Mouse (Mus musculus) testis, postnatal 14 days (tissue): ENCODE measurements around the gene Ccdc40.
"Not testable (repeated sequence)": the region's sequence is repeated elsewhere in the genome, so short reads cannot be mapped to it uniquely, and the experiment has no call there.

Experiments used
- DNase-seq: peaks from one replicate; pipeline ENCODE4 v3.0.0; 2021; ENCODE audit warnings: low spot score

Gene Ccdc40

DNA sequence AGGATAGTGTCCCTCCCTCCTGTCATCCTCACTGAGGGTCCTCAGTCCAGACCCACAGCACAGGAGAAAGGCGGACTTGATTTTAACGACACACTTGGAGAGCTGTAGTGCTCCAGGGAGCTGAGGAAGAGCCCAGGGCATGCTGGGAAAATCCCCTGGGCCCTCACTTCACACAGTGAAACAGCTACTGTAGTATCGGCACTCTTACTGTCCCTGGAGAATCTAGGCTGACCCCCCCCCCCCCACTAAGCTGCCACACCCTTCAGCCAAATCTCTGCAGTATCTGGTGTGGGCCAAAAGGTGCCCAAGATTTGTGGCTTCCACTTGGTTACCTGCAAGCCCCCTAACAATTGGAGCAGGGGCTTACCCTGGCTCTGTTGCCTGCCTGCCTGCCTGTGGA, 8.6 kb downstream of the Ccdc40 start:
- DNase-seq, result no peak

- DNase-seq, result no peak
Measured at GRCm38 (mm10) chr11:119237568-119238304, 9.4 kb downstream of the Ccdc40 start.

GRCm38 (mm10) chr11:119238305-119238721, 9.9 kb downstream of the Ccdc40 start:
- DNase-seq, result peak; percentile 67

DNA sequence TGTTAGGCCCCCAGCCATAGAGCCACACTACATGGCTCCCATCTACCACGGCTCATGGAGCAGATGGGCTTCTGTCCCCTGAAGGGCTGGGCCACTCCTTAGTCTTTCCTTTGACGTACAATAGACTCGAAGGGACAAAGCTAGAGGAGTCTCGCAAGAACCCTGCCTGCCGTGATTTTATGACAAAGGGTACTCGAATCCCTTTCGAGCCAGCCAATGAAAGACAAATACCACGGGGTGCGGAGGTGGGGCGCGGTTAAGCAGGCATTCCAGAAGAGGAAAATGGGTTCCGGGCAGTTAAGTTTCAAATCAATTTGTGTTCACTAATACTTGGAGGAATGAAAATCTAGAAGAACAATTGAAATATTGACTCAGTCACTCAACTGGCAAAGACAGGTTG, 11.1 kb downstream of the Ccdc40 start:
- no peak for DNase-seq

- DNase-seq, result not testable (repeated sequence)
Measured at GRCm38 (mm10) chr11:119245543-119245942, 17.2 kb downstream of the Ccdc40 start.

GRCm38 (mm10) chr11:119249011-119249410, 20.6 kb downstream of the Ccdc40 start:
- no peak for DNase-seq

GRCm38 (mm10) chr11:119250998-119251397, 22.6 kb downstream of the Ccdc40 start:
- DNase-seq, result no peak

- no peak for DNase-seq
Measured at GRCm38 (mm10) chr11:119252854-119253541, 24.6 kb downstream of the Ccdc40 start.

DNA sequence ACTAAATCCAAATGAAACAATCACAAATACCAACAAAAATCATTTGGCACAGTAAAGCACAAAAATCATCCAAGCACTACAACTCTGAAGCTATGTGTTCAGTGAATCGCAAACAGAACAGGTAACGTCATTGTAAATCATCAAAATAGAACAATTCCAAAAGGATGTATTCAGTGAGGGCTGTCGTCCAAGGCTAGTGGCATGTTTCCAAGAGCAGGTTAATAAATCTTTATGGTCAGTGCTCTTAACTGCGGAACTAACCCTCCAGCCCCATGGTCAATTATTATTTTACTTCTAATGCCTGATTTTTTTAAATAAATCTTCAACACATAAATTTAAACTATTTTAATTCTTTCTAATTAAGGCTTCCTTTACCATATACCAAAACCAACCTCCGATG, 28.2 kb downstream of the Ccdc40 start:
- not testable (repeated sequence) for DNase-seq

DNA sequence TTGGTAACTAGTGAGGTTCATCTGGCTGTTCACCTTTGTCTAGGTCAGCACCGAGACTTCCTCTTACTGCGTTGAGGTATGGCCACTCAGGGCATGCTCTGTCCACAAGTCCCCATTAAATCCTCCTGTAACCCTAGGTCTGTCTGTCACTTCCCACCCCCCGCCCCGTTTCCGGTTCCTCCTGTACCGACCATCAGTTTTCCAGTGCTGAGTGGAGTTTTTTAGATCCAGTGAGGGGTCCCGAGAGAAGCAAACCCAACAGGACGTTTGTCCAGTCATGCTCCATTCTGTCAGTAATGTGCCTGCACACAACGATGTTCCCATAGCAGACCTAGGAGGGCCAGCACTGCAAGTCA, 29.8 kb downstream of the Ccdc40 start:
- DNase-seq, result no peak

DNA sequence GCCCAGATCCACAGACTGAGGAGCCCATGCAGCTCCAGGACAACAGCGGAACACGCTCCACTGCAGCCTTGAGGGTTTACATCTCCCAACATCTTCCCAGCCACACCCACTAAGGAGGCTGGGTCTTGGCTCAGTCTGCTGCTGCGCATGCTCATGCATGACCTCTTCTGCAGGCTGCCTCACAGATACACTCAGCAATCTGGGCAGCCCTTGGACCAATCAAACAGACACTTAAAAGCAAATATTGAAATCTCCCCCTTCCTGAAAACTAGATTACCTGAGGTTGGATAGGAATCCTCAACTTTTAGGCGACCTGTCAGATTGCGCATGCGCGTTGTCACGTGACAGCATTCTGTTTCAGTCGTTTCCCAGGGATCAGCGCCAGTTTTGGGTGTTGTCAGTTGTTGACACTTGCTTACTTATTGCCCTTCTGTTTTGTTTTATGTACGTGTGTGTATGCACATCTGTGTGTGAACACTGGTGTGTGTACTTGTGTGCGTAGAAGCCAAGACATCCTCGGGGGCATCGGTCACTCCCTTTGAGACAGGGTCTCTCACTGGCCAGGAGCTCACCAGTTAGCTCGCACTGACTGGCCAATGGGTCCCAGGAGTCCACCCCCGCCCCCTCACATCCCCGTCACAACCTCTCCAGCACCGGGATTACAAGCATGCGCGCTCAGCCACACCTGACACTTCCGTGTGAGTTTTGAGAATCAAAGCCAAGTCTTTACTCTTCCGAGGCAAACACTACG, 30.4 kb downstream of the Ccdc40 start:
- DNase-seq, result peak; percentile 75

DNA sequence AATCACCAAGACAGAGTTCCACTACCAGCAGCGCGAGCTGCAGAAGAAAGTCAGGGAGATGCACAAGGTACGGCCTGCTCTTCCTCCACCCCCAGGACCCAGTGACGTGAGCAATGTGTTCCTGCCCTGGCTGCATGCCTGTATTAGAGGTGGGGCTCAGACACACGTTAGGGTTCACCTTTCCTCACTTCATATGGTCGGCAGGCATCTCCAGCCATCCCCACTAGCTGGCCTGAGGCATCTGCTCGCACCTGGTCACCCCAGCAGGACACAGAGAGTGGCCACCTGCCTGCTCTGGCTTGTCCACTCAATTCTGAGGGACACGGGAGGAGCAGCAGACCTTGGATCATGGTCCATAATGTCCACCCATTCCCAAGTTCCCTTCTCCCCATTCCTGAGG, 31.6 kb downstream of the Ccdc40 start:
- DNase-seq, result no peak

DNA sequence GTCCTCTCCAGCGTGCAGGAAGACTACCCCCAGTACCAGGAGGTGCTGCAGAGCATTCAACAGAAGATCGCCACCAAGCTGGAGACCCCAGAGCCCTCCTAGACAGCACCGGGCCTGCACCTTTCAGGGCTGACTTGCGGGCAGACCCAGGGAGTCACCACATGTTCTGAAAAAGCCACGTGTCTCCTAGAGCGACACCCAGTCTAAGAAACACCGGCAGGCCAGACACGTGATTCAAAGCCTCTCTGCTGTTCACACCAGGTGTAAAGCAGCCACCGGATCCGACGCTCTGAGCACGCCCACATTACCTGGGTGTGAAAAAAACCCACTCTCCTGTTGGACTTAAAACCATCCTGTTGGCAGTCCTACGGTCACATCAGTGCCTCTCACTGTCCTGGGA, 36.0 kb downstream of the Ccdc40 start:
- no peak for DNase-seq

GRCm38 (mm10) chr11:119265811-119266210, 37.4 kb downstream of the Ccdc40 start:
- no peak for DNase-seq

DNA sequence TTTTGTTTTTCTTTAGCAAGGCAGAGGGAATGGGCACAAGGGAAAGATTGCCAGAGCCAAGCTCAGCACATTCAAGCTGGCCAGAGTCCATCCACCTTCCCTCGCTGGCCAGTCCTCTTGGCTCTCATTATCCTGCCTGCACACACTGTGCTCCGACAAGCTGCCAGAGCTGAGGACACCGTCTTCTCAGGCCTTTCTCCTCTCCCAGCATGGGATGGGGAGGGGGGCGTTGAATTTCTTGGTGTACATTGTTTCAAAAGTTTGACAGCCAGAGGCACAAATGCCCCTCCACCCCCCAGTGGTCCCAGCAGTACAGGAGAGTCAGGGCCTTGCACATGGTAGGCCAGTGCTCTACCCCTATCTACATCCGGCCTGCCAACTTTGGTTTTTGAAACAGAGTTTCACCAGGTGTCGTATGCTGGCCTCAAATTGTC, 38.9 kb downstream of the Ccdc40 start:
- peak; percentile 86 for DNase-seq

DNA sequence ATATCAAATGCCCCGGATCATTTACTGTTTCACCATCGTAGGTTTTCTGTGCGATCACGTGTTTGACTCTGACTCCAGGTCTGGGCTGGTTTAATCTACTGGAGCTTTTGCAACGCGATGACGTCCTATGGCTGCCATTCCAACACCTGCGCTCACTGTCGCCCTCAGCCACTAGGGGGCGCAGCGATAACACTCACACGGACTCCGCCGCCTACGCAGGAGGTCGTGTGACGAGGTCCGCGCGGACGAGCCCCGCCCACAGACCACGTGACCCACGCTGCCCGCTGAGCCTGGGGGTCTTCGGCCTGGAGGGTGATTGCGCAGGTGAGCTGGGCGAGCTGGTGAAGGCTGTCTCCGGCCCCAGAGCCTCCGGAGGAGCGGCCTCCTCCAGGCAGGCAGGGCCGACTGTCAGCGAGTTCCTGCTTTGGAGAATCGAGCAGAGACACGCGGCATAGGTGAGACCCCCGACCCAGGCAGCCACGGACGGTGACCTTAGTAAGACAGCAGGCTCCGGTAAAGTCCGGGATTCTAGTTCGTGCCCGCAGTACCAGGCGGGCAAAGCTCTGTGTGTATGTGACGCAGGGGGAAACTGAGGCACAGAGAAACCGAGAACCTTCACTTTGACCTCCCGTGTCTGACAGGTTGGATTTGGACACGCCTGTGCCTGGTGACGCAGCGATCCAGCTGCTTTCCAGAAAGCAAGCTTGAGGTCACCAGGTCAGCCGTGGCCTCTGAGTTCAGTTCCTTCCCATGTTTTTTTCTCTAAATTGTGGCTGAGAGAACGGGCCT, 39.6 kb downstream of the Ccdc40 start, which contains the start of gene Gaa:
TSS of gene Gaa (plus strand) at position 120 of the 789 bp plus-strand sequence.
- peak; percentile 93 for DNase-seq

GRCm38 (mm10) chr11:119268557-119269195, 40.3 kb downstream of the Ccdc40 start:
- DNase-seq, result no peak

GRCm38 (mm10) chr11:119272492-119272891, 44.1 kb downstream of the Ccdc40 start:
- not testable (repeated sequence) for DNase-seq

DNA sequence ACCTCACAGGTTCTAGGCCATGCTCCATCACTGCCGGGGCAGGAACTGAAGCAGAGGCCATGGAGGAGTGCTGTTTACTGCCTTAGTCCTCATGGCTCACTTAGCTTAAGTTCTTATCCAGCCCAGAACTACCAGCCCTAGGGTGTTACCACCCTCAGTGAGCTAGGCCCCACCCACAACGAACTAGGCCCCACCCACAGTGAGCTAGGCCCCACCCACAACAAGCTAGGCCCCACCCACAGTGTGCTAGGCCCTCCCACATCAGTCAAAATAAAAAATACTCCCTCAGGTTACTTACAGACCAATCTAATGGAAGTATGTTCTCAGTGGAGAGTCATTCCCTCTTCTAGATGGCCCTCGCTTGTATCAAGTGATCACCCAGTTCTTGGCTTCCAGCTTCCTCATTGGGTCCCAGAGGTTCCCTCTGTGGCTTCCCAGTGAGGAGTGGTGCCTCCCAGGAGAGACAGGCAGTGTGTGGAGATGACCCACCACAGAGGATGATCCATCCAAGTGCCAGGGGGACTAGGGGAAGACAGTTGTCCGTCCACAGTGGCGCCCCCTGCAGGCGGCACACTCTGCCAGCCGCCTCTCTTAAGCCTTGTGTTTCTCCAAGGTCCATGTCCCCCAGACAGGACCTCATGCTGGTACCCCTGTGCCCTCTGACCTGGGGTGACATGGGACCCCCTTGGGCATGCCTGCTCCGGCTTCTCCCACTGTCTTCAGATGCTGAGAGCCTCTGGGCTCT, 45.0 kb downstream of the Ccdc40 start:
- no peak for DNase-seq

DNA sequence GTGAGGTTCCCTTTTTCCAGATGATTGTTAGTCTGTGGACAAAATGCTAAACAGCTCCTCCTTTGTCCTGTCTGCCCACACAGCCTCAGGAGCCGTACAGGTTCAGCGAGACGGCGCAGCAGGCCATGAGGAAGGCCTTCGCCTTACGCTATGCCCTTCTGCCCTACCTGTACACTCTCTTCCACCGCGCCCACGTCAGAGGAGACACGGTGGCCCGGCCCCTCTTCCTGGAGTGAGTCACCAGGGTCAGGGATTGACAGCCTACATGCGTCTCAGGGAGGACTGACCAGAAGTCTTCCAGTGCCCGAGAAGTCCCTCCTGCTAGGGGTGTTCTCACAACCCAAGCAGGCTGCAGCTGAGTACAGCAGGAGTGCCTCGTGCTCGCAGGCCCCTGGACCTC, 52.7 kb downstream of the Ccdc40 start:
- DNase-seq, result no peak
